Mouse (Mus musculus) retina, embryonic 14.5 days (tissue): ENCODE measurements around the gene Ifi209.
"Not testable (repeated sequence)": the region's sequence is repeated elsewhere in the genome, so short reads cannot be mapped to it uniquely, and the experiment has no call there.

Experiments
- DNase-seq: peaks from one replicate; pipeline ENCODE4 v3.0.0-alpha.2; 2015; ENCODE audit warnings: low spot score

The Ifi209 gene

DNA sequence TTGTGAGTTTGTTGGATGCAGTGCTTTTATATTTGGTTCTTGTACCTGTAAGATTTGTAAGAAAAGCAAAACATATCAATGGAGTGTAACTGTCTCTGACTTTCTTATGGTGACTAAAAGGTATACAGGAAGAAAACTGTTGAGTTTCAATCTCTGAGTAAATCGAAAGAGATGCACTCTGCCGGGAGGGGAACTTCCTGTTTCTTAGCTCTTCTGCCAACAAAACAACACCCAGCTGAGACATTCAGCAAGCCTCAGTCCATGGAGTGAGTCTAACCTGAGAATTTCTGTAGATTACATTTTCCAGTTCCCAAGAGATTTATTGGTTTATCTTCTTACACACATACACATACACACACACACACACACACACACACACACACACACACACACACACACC, at the start of gene Ifi209:
Gene Ifi209, plus strand, starts transcription at position 296 of the 400 bp plus-strand sequence.
- not testable (repeated sequence) for DNase-seq

GRCm38 (mm10) chr1:173589698-173590097, 41.0 kb upstream of the Ifi209 start:
- DNase-seq: not testable (repeated sequence)

GRCm38 (mm10) chr1:173598838-173599494, 31.8 kb upstream of the Ifi209 start, which contains the start of gene Ifi213:
Ifi213 (minus strand) TSS chr1:173599274.
- not testable (repeated sequence) for DNase-seq

DNA sequence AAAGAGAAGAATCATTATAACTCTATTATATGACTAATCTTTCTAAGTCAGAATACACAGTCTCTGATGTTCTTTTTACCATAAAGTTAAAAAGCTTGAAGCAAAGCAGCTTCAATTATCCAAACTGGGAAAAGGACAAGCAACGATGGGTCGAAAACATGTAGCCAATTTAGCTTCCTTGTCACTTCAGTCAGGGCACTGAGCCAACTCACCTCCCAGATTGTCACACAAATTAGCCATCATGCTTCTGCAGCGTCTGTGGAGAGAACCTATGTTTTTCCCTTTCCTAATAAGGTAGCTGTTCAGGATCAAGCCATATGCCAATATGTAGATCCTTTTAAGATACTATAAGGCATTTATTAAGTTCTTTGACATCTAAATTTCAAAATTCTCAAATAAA, 20.4 kb upstream of the Ifi209 start:
- not testable (repeated sequence) for DNase-seq

DNA sequence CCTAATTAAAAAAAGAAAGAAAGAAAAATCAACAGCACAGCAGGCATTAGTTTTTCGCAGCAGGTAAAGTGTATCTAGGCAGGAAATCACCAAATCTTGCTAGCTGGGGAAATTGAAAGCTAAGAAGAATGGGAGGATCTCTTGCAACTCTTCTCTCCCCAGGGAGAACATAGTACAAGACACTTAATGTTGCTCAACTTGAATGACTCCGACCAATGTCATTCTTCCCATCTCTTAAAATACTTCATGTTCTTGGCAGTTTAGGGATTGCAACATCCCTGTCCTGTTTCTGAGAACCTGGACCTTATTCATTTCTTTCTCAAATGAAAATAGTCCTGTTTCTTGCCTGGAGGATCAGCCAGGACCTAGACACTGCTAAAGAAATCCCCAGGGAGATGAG, 8.5 kb upstream of the Ifi209 start:
- DNase-seq: not testable (repeated sequence)

DNA sequence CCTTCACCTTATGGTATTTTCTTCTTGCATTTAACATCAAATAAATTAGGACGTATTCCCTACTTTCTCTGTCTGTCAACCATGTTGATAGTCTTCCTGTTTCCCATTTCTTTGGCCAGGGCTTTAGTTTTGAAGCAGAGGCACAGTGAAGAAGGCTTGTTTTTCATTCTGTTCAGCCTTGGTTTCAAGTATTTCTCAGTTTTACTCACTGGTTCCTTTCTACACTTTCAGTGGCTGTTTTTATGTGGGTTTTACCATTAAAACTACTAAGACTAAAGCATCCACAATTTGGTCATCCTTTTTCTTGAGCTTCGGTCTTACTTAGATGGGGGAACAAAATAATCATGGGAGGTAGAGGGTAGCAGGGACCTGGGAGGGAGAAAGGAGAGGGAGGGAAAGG, 6.7 kb upstream of the Ifi209 start:
- DNase-seq: no peak

DNA sequence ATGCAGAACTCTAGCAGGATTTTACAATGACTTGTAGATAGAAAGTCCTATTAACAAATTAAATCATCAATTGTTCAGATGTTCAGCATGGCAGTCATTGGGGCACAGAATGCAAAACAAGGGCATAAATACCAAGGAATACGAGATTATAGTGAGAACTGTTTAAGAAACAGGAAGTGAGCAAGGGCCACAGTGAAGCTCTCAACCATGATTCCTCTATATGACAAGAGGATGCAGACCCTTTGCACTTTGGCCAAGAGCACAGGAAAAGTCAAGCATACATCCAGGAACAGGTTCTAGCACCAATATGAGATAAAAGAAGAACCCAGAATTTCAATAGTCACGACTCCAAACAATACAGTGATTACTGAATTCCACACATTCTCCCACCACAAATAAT, 4.0 kb upstream of the Ifi209 start:
- DNase-seq: no peak

GRCm38 (mm10) chr1:173633969-173634645, 3.4 kb downstream of the Ifi209 start:
- no peak for DNase-seq

DNA sequence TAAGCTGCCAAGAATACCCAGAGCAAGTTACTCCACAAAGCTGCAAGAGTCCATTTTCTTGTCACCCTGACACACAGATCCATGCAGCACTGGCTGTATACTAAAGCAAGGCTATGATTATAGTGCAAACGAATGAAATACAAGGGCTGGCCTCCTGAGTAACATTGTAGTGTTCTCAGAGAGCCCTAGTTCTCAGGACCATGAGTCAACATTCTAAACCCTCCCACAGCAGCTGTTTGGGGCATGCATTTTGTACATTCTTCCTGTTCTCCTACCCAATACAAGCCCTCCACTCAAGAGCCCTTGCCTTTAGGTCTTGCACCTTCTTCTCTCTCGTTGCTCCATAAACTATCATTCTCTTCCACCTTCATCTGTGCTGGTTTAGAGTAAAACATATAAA, 14.7 kb downstream of the Ifi209 start:
- DNase-seq: no peak

- DNase-seq: no peak
These were observed 27.3 kb downstream of the Ifi209 start for GRCm38 (mm10) chr1:173657973-173658372.

- DNase-seq: not testable (repeated sequence)
These were observed 42.9 kb downstream of the Ifi209 start, which contains the start of gene Ifi208 for GRCm38 (mm10) chr1:173673458-173674097. Ifi208 (plus strand) TSS chr1:173673675.

GRCm38 (mm10) chr1:173678605-173679004, 47.9 kb downstream of the Ifi209 start:
- not testable (repeated sequence) for DNase-seq

DNA sequence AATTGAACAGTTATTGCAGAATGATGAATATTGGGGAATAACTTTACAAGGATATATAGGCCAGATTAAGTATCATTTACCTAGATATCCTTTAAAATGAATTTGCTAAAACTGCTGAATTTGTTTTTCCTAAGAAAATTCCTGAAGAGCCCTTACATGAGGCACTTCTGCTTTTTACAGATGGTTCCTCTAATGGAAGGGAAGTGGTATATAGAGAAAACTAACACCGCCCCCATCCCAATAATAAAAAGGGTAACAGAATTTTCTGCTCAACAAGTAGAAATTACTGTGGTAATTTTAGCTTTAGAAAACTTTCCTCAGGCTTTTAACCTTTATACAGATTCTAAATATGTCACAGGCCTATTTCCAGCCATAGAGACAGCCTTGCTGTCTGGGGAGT, 63.6 kb downstream of the Ifi209 start:
- DNase-seq: no peak
